Comparison of ENCODE assay signal across 17 mouse cellular contexts in the genomic region with DNA sequence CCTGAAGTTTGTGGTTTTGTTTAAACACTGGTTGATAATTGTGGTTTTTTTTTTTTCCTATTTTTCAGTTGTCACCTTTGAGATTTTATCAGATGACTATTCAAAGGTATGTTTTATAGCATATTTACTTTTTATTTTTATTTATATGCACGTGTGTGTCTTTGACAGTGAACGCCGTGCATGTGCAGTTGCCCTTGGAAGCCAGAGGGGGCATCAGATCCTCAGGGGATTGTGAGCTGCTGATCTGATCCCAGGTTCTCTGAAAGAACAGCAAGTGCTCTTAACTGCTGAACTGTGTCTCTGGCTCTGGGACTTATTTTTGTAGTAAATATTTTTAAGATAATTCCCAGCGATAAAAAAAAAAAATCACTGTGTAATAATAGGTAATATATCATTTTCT. TPM values are rescaled to one million over a fixed set of nuclear protein-coding genes. Genes with fewer than 3 reads are reported as not detected.
DNase-seq lines count a peak whose midpoint lies in the region; ATAC-seq and TF ChIP-seq lines count a peak whose summit lies in the region.
"Had no signal": no experiment of that assay in that cellular context is flagged by ENCODE, and none has a peak within 500 bp of the region (broad histone marks: within the 10 kb centered on the region; RNA-seq: fewer than 3 reads in every experiment).

No protein-coding gene starts in this region.

- no peak overlapping the region for H3K27ac ChIP-seq in embryonic facial prominence, embryonic 11.5 days (replicated peaks; ENCODE audit: low read depth, low read length)
- no peak overlapping the region for H3K27ac ChIP-seq in embryonic facial prominence, embryonic 10.5 days (replicated peaks)
- no peak overlapping the region for H3K27ac ChIP-seq in liver, adult 2 months (replicated peaks; ENCODE audit: insufficient read depth, low read depth, low read length)
- no peak overlapping the region for H3K27ac ChIP-seq in liver, embryonic 11.5 days (ENCODE audit: low read depth, low read length)
- H3K27ac ChIP-seq in ES-Bruce4 (ENCODE audit: insufficient read depth, low read length) = no peak overlapping the region
- H3K27ac ChIP-seq in kidney, embryonic 15.5 days = no peak overlapping the region
- H3K27ac ChIP-seq: liver, embryonic 13.5 days; midbrain, embryonic 12.5 days had no signal

- WGBS in embryonic facial prominence, embryonic 11.5 days = 88% methylated on average over 4 of the region's 4 CpGs
- 91% methylated on average over 4 of the region's 4 CpGs for WGBS in embryonic facial prominence, embryonic 10.5 days
- WGBS in liver, adult 2 months = 82% methylated on average over 4 of the region's 4 CpGs
- WGBS in liver, embryonic 11.5 days = 81% methylated on average over 4 of the region's 4 CpGs
- 91% methylated on average over 4 of the region's 4 CpGs for WGBS in kidney, embryonic 15.5 days

- DNase-seq in embryonic facial prominence, embryonic 11.5 days (ENCODE audit: low spot score) = peak; percentile 29
- no peak for DNase-seq in embryonic facial prominence, embryonic 10.5 days (ENCODE audit: low spot score)
- no peak for DNase-seq in liver, adult 2 months (ENCODE audit: extremely low read depth, low read depth, low spot score)
- DNase-seq in liver, embryonic 11.5 days (ENCODE audit: low spot score) = no peak
- DNase-seq in embryo, embryonic 11 days = peak; percentile 24
- no peak for DNase-seq in cerebellum, postnatal 36 days
- DNase-seq: B cell, adult 2 months; cerebellum, adult 11 months; kidney, adult 18-20 months; liver, embryonic 13.5 days; spleen, adult 18-20 months; thymus, adult 2 months had no signal

- no peaks in the 10 kb centered on the region for H3K9me3 ChIP-seq in embryonic facial prominence, embryonic 11.5 days (replicated peaks; ENCODE audit: control insufficient read depth, low read length)
- H3K9me3 ChIP-seq in embryonic facial prominence, embryonic 10.5 days = no peaks in the 10 kb centered on the region
- H3K9me3 ChIP-seq in liver, embryonic 11.5 days (ENCODE audit: control insufficient read depth, low read length) = no peaks in the 10 kb centered on the region
- peaks cover 2% of the 10 kb centered on the region; the same call in 1 of the 2 replicates for H3K9me3 ChIP-seq in ES-Bruce4 (replicated peaks; ENCODE audit: control insufficient read depth, insufficient read depth, low read length, poor library complexity, severe bottlenecking)
- no peaks in the 10 kb centered on the region for H3K9me3 ChIP-seq in kidney, embryonic 15.5 days (replicated peaks)
- H3K9me3 ChIP-seq: liver, embryonic 13.5 days; midbrain, embryonic 12.5 days had no signal

- H3K4me1 ChIP-seq in embryonic facial prominence, embryonic 11.5 days (ENCODE audit: control insufficient read depth, insufficient read depth, low read length) = no peaks in the 10 kb centered on the region
- peaks cover 9% of the 10 kb centered on the region for H3K4me1 ChIP-seq in embryonic facial prominence, embryonic 10.5 days
- no peaks in the 10 kb centered on the region; the same call in 1 of the 2 replicates for H3K4me1 ChIP-seq in liver, adult 2 months (ENCODE audit: control insufficient read depth, insufficient read depth, low read length)
- H3K4me1 ChIP-seq in liver, embryonic 11.5 days (replicated peaks; ENCODE audit: control insufficient read depth, insufficient read depth, low read length) = no peaks in the 10 kb centered on the region
- no peaks in the 10 kb centered on the region for H3K4me1 ChIP-seq in ES-Bruce4 (ENCODE audit: control insufficient read depth, insufficient read depth, low read length)
- H3K4me1 ChIP-seq in kidney, embryonic 15.5 days = no peaks in the 10 kb centered on the region
- H3K4me1 ChIP-seq: liver, embryonic 13.5 days had no signal

- H3K36me3 ChIP-seq in embryonic facial prominence, embryonic 11.5 days (replicated peaks; ENCODE audit: control insufficient read depth, insufficient read depth, low read depth, low read length) = peaks cover 17% of the 10 kb centered on the region
- peaks cover 97% of the 10 kb centered on the region for H3K36me3 ChIP-seq in embryonic facial prominence, embryonic 10.5 days (replicated peaks)
- peaks cover 43% of the 10 kb centered on the region for H3K36me3 ChIP-seq in liver, adult 2 months (ENCODE audit: control insufficient read depth, insufficient read depth, low read length)
- peaks cover 45% of the 10 kb centered on the region for H3K36me3 ChIP-seq in liver, embryonic 11.5 days (ENCODE audit: control insufficient read depth, insufficient read depth, low read length)
- H3K36me3 ChIP-seq in ES-Bruce4 (ENCODE audit: control insufficient read depth, insufficient read depth, low read length, poor library complexity, severe bottlenecking) = peaks cover 65% of the 10 kb centered on the region
- H3K36me3 ChIP-seq in kidney, embryonic 15.5 days = peaks cover 90% of the 10 kb centered on the region

- no peak for TF ChIP-seq POLR2A in liver, adult 2 months (IDR thresholded peaks at IDR 0.05; ENCODE audit: extremely low read depth, insufficient read depth, low read length)
- no peak for TF ChIP-seq POLR2A in ES-Bruce4 (IDR thresholded peaks at IDR 0.05; ENCODE audit: insufficient read depth, low read length)

- H3K79me2 ChIP-seq in liver, adult 2 months (ENCODE audit: control insufficient read depth, insufficient read depth, low read length) = no peaks in the 10 kb centered on the region

- no peak overlapping the region for H3K4me3 ChIP-seq in embryonic facial prominence, embryonic 11.5 days (ENCODE audit: low read depth, low read length)
- no peak overlapping the region for H3K4me3 ChIP-seq in embryonic facial prominence, embryonic 10.5 days
- no peak overlapping the region for H3K4me3 ChIP-seq in liver, adult 2 months (ENCODE audit: insufficient read depth, low read depth, low read length)
- H3K4me3 ChIP-seq in liver, embryonic 11.5 days (ENCODE audit: low read depth, low read length) = no peak overlapping the region
- H3K4me3 ChIP-seq in ES-Bruce4 (ENCODE audit: low read depth, low read length) = no peak overlapping the region
- no peak overlapping the region for H3K4me3 ChIP-seq in kidney, embryonic 15.5 days (replicated peaks)
- H3K4me3 ChIP-seq: erythroblast, embryonic 14.5 days; liver, embryonic 13.5 days; midbrain, embryonic 12.5 days had no signal

- no peak for ATAC-seq in embryonic facial prominence, embryonic 11.5 days (replicated peaks; ENCODE audit: insufficient number of reproducible peaks, low FRiP score, low TSS enrichment, low read depth)
- ATAC-seq in liver, embryonic 11.5 days (replicated peaks; ENCODE audit: low FRiP score) = no peak
- ATAC-seq in kidney, embryonic 15.5 days (replicated peaks; ENCODE audit: low FRiP score) = no peak

- H3K4me2 ChIP-seq in embryonic facial prominence, embryonic 11.5 days (ENCODE audit: low read depth, low read length) = no peak overlapping the region
- H3K4me2 ChIP-seq in liver, embryonic 11.5 days = no peak overlapping the region
- no peak overlapping the region for H3K4me2 ChIP-seq in kidney, embryonic 15.5 days
- H3K4me2 ChIP-seq: liver, embryonic 13.5 days; midbrain, embryonic 12.5 days had no signal

- no peak overlapping the region for H3K9ac ChIP-seq in embryonic facial prominence, embryonic 11.5 days (replicated peaks; ENCODE audit: low read length)
- H3K9ac ChIP-seq in liver, adult 2 months (ENCODE audit: low read depth, low read length) = no peak overlapping the region
- no peak overlapping the region for H3K9ac ChIP-seq in liver, embryonic 11.5 days (ENCODE audit: low read depth, low read length)
- H3K9ac ChIP-seq in ES-Bruce4 (ENCODE audit: low read depth, poor library complexity, severe bottlenecking) = no peak overlapping the region
- H3K9ac ChIP-seq in kidney, embryonic 15.5 days = no peak overlapping the region
- H3K9ac ChIP-seq: liver, embryonic 13.5 days; midbrain, embryonic 12.5 days had no signal

- TF ChIP-seq CTCF in liver, adult 2 months (IDR thresholded peaks at IDR 0.05; ENCODE audit: low read depth, low read length) = peak; percentile 48
- TF ChIP-seq CTCF in ES-Bruce4 (IDR thresholded peaks at IDR 0.05; ENCODE audit: low read depth, low read length) = peak; percentile 41

- TF ChIP-seq EP300 in ES-Bruce4 (IDR thresholded peaks at IDR 0.05; ENCODE audit: insufficient read depth, low read depth, low read length) = no peak

- H3K27me3 ChIP-seq in embryonic facial prominence, embryonic 11.5 days (ENCODE audit: control insufficient read depth, insufficient read depth, low read length) = no peaks in the 10 kb centered on the region
- H3K27me3 ChIP-seq in embryonic facial prominence, embryonic 10.5 days (replicated peaks; ENCODE audit: low read depth, poor library complexity, severe bottlenecking) = no peaks in the 10 kb centered on the region
- no peaks in the 10 kb centered on the region for H3K27me3 ChIP-seq in liver, adult 2 months (ENCODE audit: control insufficient read depth, insufficient read depth, low read length)
- no peaks in the 10 kb centered on the region for H3K27me3 ChIP-seq in liver, embryonic 11.5 days (replicated peaks; ENCODE audit: control insufficient read depth, insufficient read depth, low read length)
- H3K27me3 ChIP-seq in ES-Bruce4 (ENCODE audit: control insufficient read depth, insufficient read depth, low read length, poor library complexity, severe bottlenecking) = no peaks in the 10 kb centered on the region
- H3K27me3 ChIP-seq in kidney, embryonic 15.5 days = no peaks in the 10 kb centered on the region
- H3K27me3 ChIP-seq: liver, embryonic 13.5 days; midbrain, embryonic 12.5 days had no signal

RNA-seq across cellular contexts. Expression of a gene that starts 8.6 kb away (rescaled TPM):
- 32.3 and 37.5 TPM in 2 replicates for polyA plus RNA-seq in embryonic facial prominence, embryonic 11.5 days (2014; fragmentation: Nextera tagmentation; extraction: Ambion mirVana)
- 41.8 and 43.4 TPM in 2 replicates for polyA plus RNA-seq in embryonic facial prominence, embryonic 10.5 days (2016; fragmentation: Nextera tagmentation; extraction: Ambion mirVana)
- total RNA-seq in liver, adult 2 months (2014; rRNA removed) = 1.3 and 1.8 TPM in 2 replicates
- polyA plus RNA-seq in liver, adult 2 months (2012; rRNA removed) = 1.8 and 2.3 TPM in 2 replicates
- polyA plus RNA-seq in liver, embryonic 11.5 days (2014; fragmentation: Nextera tagmentation; extraction: Ambion mirVana) = 37.8 and 40.5 TPM in 2 replicates
- polyA plus RNA-seq in ES-Bruce4 (2011; ENCODE audit: insufficient read depth, insufficient read length, low read depth, missing spikeins) = 60.5 and 61.6 TPM in 2 replicates
- polyA plus RNA-seq in kidney, embryonic 15.5 days (2015; fragmentation: Nextera tagmentation; extraction: Ambion mirVana) = 28.2 and 28.7 TPM in 2 replicates

RNA-seq across cellular contexts. Expression of a gene that starts 27.7 kb away (rescaled TPM):
- 0.17 and 0.49 TPM in 2 replicates for polyA plus RNA-seq in embryonic facial prominence, embryonic 11.5 days (2014; fragmentation: Nextera tagmentation; extraction: Ambion mirVana)
- polyA plus RNA-seq in embryonic facial prominence, embryonic 10.5 days (2016; fragmentation: Nextera tagmentation; extraction: Ambion mirVana) = 0.52 and 0.62 TPM in 2 replicates
- not detected in 2 replicates for total RNA-seq in liver, adult 2 months (2014; rRNA removed)
- not detected in 2 replicates for polyA plus RNA-seq in liver, adult 2 months (2012; rRNA removed)
- polyA plus RNA-seq in liver, embryonic 11.5 days (2014; fragmentation: Nextera tagmentation; extraction: Ambion mirVana) = 0.43 TPM in 1 of 2 replicates, not detected in the other
- polyA plus RNA-seq in ES-Bruce4 (2011; ENCODE audit: insufficient read depth, insufficient read length, low read depth, missing spikeins) = 0.75 TPM in 1 of 2 replicates, not detected in the other
- 2.6 and 2.7 TPM in 2 replicates for polyA plus RNA-seq in kidney, embryonic 15.5 days (2015; fragmentation: Nextera tagmentation; extraction: Ambion mirVana)
- total RNA-seq: gastrocnemius, adult 8-10 months had no signal
- polyA plus RNA-seq: erythroblast, embryonic 14.5 days; liver, embryonic 13.5 days had no signal

Comparison
In these comparisons a context has a peak if more than half of its experiments do, and no peak if none do; other contexts are left out.
1. DNase-seq: peak in embryonic facial prominence, embryonic 11.5 days (single experiment) and embryo, embryonic 11 days (single experiment); none in embryonic facial prominence, embryonic 10.5 days (single experiment), liver, adult 2 months (single experiment), liver, embryonic 11.5 days (single experiment) and cerebellum, postnatal 36 days (0 of 2).